ENCODE assay signal across 8 mouse cellular contexts in the genomic region with DNA sequence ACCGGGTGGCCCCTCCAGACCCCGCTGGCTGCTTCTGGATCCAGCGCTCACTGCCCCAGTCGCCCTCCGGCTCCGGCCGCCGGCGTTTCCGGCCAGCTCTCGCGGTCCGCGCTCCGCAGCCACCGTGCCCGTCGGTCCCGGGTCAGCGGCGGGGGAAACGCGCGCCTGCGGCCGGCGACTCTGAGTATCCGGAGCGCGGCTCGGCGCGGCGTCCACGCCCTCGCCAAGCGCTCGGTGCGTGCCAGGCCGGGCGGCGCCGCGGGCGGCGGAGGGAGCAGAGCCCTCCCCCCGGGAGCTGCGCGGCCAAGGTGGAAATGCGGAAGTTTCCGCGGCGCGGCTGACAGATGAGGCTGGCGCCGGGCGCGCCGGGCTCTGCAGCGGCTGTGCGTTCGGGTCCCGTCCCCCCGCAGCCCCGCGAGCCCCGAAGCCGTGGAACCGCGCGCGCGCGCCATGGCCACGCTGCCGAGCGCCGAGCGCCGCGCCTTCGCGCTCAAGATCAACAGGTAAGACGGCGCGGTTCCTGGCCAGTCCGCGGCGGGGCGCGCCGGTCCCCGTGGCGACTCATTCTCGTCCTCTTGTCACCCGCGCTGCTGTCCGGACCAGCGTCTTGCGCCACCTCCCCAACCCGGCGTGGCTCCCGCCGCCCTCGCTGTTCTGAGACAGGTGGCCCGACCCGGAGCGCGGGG. TPM values are rescaled to one million over a fixed set of nuclear protein-coding genes. Genes with fewer than 3 reads are reported as not detected.
A peak's percentile ranks its signal among the peaks of the same experiment; 100 is the strongest.
DNase-seq lines count a peak whose midpoint lies in the region; ATAC-seq and TF ChIP-seq lines count a peak whose summit lies in the region.

A gene (plus strand): TSS at position 334 of the 686 bp plus-strand sequence.

- no peaks in the 10 kb centered on the region for H3K9me3 ChIP-seq in MEL (replicated peaks; ENCODE audit: insufficient read depth, low read length)
- no peaks in the 10 kb centered on the region for H3K9me3 ChIP-seq in hindbrain, embryonic 15.5 days

- no peak for TF ChIP-seq RAD21 in MEL (IDR thresholded peaks at IDR 0.05; ENCODE audit: low read depth, low read length)

- peak; percentile 84 for DNase-seq in MEL (ENCODE audit: low read depth, low spot score)
- peak; percentile 51 for DNase-seq in c-Kit-positive CD71-positive TER-119-positive erythroid progenitor cells, embryonic 14.5 days (ENCODE audit: low spot score)
- DNase-seq in gastrocnemius, adult 2 months, result peak; percentile 87
- DNase-seq in left cerebral cortex, adult 2 months (ENCODE audit: extremely low spot score in 1 of 2, low spot score in 2 of 2), result peak; percentile 45 to 49
- DNase-seq in lung, postnatal 4 days, result peak; percentile 85 to 91
- peak; percentile 61 for DNase-seq in retina, embryonic 14.5 days (ENCODE audit: low spot score)
- peak; percentile 85 for DNase-seq in thymus, postnatal 4 days

- intact Hi-C loops in gastrocnemius, adult 2 months (cut with DNase I), result loop anchor here (5.0 kb wide), 1 partner anchor 37 kb away; a partner anchor contains a TSS
- intact Hi-C loops in left cerebral cortex, adult 2 months (cut with DNase I), result loop anchor here (1.0 kb wide), 1 partner anchor 78 kb away; no protein-coding TSS in a partner anchor

- H3K9ac ChIP-seq in MEL (ENCODE audit: control insufficient read depth, low read depth, low read length, poor library complexity, severe bottlenecking), result peak within 1 kb of the TSS; percentile 85
- H3K9ac ChIP-seq in hindbrain, embryonic 15.5 days, result peak within 1 kb of the TSS; percentile 31; the same call in 1 of the 2 replicates

- H3K36me3 ChIP-seq in MEL (ENCODE audit: control insufficient read depth in 1 of 2, insufficient read depth in 2 of 2, low read length in 2 of 2), result peaks cover 0 to 21% of the 10 kb centered on the region in 2 experiments; a peak in 2 of 4 replicates
- no peaks in the 10 kb centered on the region for H3K36me3 ChIP-seq in hindbrain, embryonic 15.5 days

- peak; percentile 42 for ATAC-seq in hindbrain, embryonic 15.5 days (ENCODE audit: low FRiP score, low read depth)

- peak within 1 kb of the TSS; percentile 98 for H3K4me2 ChIP-seq in hindbrain, embryonic 15.5 days

- peaks cover 12 to 17% of the 10 kb centered on the region in 2 experiments; a peak in 3 of 4 replicates for H3K4me1 ChIP-seq in MEL (ENCODE audit: control insufficient read depth in 1 of 2, insufficient read depth in 2 of 2, low read length in 2 of 2)
- peaks cover 10% of the 10 kb centered on the region for H3K4me1 ChIP-seq in hindbrain, embryonic 15.5 days (replicated peaks)

- peak in 1 of 2 experiments; percentile 24; a peak in 1 of 4 replicates for TF ChIP-seq POLR2A in MEL (IDR thresholded peaks at IDR 0.05; ENCODE audit: control insufficient read depth in 1 of 2, insufficient read depth in 1 of 2, low read depth in 1 of 2, low read length in 2 of 2, poor library complexity in 1 of 2)

- TF ChIP-seq CTCF in MEL (IDR thresholded peaks at IDR 0.05 in 2 of 3, conservative IDR thresholded peaks at IDR 0.05 in 1 of 3; ENCODE audit: control insufficient read depth in 1 of 3, insufficient read depth in 1 of 3, low read depth in 2 of 3, low read length in 3 of 3, poor library complexity in 1 of 3, severe bottlenecking in 1 of 3), result no peak
- TF ChIP-seq CTCF in gastrocnemius, adult 2 months (IDR thresholded peaks at IDR 0.05), result peak; percentile 25; the same call in 1 of the 2 replicates
- peak; percentile 8; the same call in 1 of the 2 replicates for TF ChIP-seq CTCF in left cerebral cortex, adult 2 months (IDR thresholded peaks at IDR 0.05)

- peak within 1 kb of the TSS; percentile 65 to 97 for H3K4me3 ChIP-seq in MEL (ENCODE audit: control insufficient read depth in 1 of 2, insufficient read depth in 1 of 2, low read depth in 2 of 2, low read length in 2 of 2)
- peak within 1 kb of the TSS; percentile 83 for H3K4me3 ChIP-seq in gastrocnemius, adult 2 months
- H3K4me3 ChIP-seq in hindbrain, embryonic 15.5 days, result peak within 1 kb of the TSS; percentile 57
- peak within 1 kb of the TSS; percentile 64 for H3K4me3 ChIP-seq in left cerebral cortex, adult 2 months

- TF ChIP-seq EP300 in MEL (IDR thresholded peaks at IDR 0.05; ENCODE audit: low read depth in 1 of 2, low read length in 2 of 2), result peak in 1 of 2 experiments; percentile 49; a peak in 2 of 4 replicates

- H3K27ac ChIP-seq in MEL (ENCODE audit: control insufficient read depth, low read depth, low read length), result peak within 1 kb of the TSS; percentile 79
- H3K27ac ChIP-seq in gastrocnemius, adult 2 months, result peak within 1 kb of the TSS; percentile 81
- H3K27ac ChIP-seq in hindbrain, embryonic 15.5 days (replicated peaks), result no peak within 1 kb of the TSS
- peak within 1 kb of the TSS; percentile 44 for H3K27ac ChIP-seq in left cerebral cortex, adult 2 months

- H3K27me3 ChIP-seq in MEL (ENCODE audit: control insufficient read depth in 1 of 2, insufficient read depth in 2 of 2, low read length in 2 of 2), result no peaks in the 10 kb centered on the region
- H3K27me3 ChIP-seq in hindbrain, embryonic 15.5 days, result peaks cover 48% of the 10 kb centered on the region

- H3K79me2 ChIP-seq in MEL (ENCODE audit: control insufficient read depth, insufficient read depth, low read length, poor library complexity), result peaks cover 5% of the 10 kb centered on the region

- under 1% methylated on average over 106 of the region's 109 CpGs for WGBS in hindbrain, embryonic 15.5 days

TF ChIP-seq in MEL, 35 proteins besides CTCF, POLR2A, EP300 and RAD21:
- TF ChIP-seq CHD2 (IDR thresholded peaks at IDR 0.05; ENCODE audit: low read length) (no peak), MAFK (IDR thresholded peaks at IDR 0.05; ENCODE audit: borderline replicate concordance, low read depth, low read length) (no peak), MAZ (IDR thresholded peaks at IDR 0.05; ENCODE audit: low read depth, low read length) (peak; percentile 71; the same call in 1 of the 2 replicates), USF1 (IDR thresholded peaks at IDR 0.05; ENCODE audit: low read depth, low read length) (no peak), BHLHE40 (IDR thresholded peaks at IDR 0.05; ENCODE audit: borderline replicate concordance, low read depth, low read length) (peak; percentile 38; the same call in 1 of the 2 replicates), ELF1 (IDR thresholded peaks at IDR 0.05; ENCODE audit: low read depth, low read length) (peak; percentile 76), UBTF (IDR thresholded peaks at IDR 0.05; ENCODE audit: borderline replicate concordance, insufficient read depth, low read depth, low read length) (0 out of 2 replicates have a peak, but pooled peaks have one; percentile 80), ZMIZ1 (IDR thresholded peaks at IDR 0.05; ENCODE audit: low read depth, low read length) (peak; percentile 72; the same call in 1 of the 2 replicates), NRF1 (IDR thresholded peaks at IDR 0.05; ENCODE audit: insufficient read depth, low read depth, low read length, poor library complexity, severe bottlenecking) (peak; percentile 52; the same call in 1 of the 2 replicates), HCFC1 (IDR thresholded peaks at IDR 0.05; ENCODE audit: low read depth, low read length) (0 out of 2 replicates have a peak, but pooled peaks have one; percentile 20), MXI1 (IDR thresholded peaks at IDR 0.05; ENCODE audit: low read depth, low read length) (peak; percentile 75), MAX (IDR thresholded peaks at IDR 0.05; ENCODE audit: low read length) (peak; percentile 64), POLR2AphosphoS2 (IDR thresholded peaks at IDR 0.05; ENCODE audit: low read length) (no peak; the same call in 1 of the 2 replicates), TAL1 (IDR thresholded peaks at IDR 0.05; ENCODE audit: low read length) (no peak), ZNF384 (IDR thresholded peaks at IDR 0.05; ENCODE audit: low read depth, low read length) (no peak), KAT2A (conservative IDR thresholded peaks at IDR 0.05; ENCODE audit: low read depth, low read length) (no peak), ETS1 (IDR thresholded peaks at IDR 0.05; ENCODE audit: low read depth, low read length) (0 out of 2 replicates have a peak, but pooled peaks have one; percentile 19), TCF12 (IDR thresholded peaks at IDR 0.05; ENCODE audit: low read depth, low read length) (peak; percentile 52; the same call in 1 of the 2 replicates), TBP (IDR thresholded peaks at IDR 0.05; ENCODE audit: low read depth, low read length) (no peak), GATA1 (IDR thresholded peaks at IDR 0.05; ENCODE audit: low read depth, low read length) (no peak), NELFE (IDR thresholded peaks at IDR 0.05; ENCODE audit: low read depth, low read length) (peak; percentile 64)
TF ChIP-seq in MEL: peak in this region for 12.

RNA-seq across cellular contexts. Expression of the gene that starts here (rescaled TPM):
- 16.1 and 17.8 TPM in 2 replicates for total RNA-seq in MEL (2012; rRNA removed)
- 10 to 100 TPM in 1 of 2 experiments, not detected in 1; 30.1 TPM for polyA plus RNA-seq in MEL (2012; ENCODE audit: insufficient read depth in 1 of 2, insufficient read length in 2 of 2, low read depth in 1 of 2, low replicate concordance in 2 of 2, missing spikeins in 1 of 2)
- 1 to 10 TPM; 1.5 to 1.6 TPM for total RNA-seq in gastrocnemius, adult 2 months (2021)
- 0.67 and 0.88 TPM in 2 replicates for polyA plus RNA-seq in hindbrain, embryonic 15.5 days (2015; fragmentation: Nextera tagmentation; extraction: Ambion mirVana)
- 1 to 10 TPM; 3.5 to 4.6 TPM for total RNA-seq in left cerebral cortex, adult 2 months (2021)

Comparison
In these comparisons a context has a peak if more than half of its experiments do, and no peak if none do; other contexts are left out.
1. RNA of the gene that starts here (polyA plus RNA-seq): 30.1 TPM in MEL; 0.67 to 0.88 TPM in hindbrain, embryonic 15.5 days; every median in the first group is over 10 times any median in the second.
2. Peak in ATAC-seq, H3K4me3 ChIP-seq, H3K9ac ChIP-seq and H3K4me2 ChIP-seq in hindbrain, embryonic 15.5 days; RNA of the gene not detected or under 1 TPM.
3. CTCF ChIP-seq: peak in gastrocnemius, adult 2 months (single experiment) and left cerebral cortex, adult 2 months (single experiment); none in MEL (0 of 3).
4. Peak in every context shown above with its lines, with median percentiles within 50 percentile points of each other: DNase-seq and H3K4me3 ChIP-seq.